30 mouse cellular contexts compared by ENCODE assay signal in genomic region chr1:159254906-159255685, GRCm38 (mm10). TPM values are rescaled to one million over a fixed set of nuclear protein-coding genes. Genes with fewer than 3 reads are reported as not detected.
DNase-seq lines count a peak whose midpoint lies in the region; ATAC-seq and TF ChIP-seq lines count a peak whose summit lies in the region.
"Had no signal": no experiment of that assay in that cellular context is flagged by ENCODE, and none has a peak within 500 bp of the region (broad histone marks: within the 10 kb centered on the region; RNA-seq: fewer than 3 reads in every experiment).

No protein-coding gene starts in this region.

- H3K4me3 ChIP-seq in embryonic fibroblast, embryonic 13.5 days (ENCODE audit: insufficient read depth, low read length), result no peak overlapping the region
- no peak overlapping the region for H3K4me3 ChIP-seq in hindbrain, embryonic 16.5 days (ENCODE audit: low read length)
- H3K4me3 ChIP-seq: forebrain, embryonic 10.5 days; forebrain, embryonic 15.5 days; hindbrain, embryonic 10.5 days; layer of hippocampus, adult 2 months; limb, embryonic 12.5 days; liver, embryonic 15.5 days; midbrain, embryonic 13.5 days; neural tube, embryonic 15.5 days had no signal

- H3K36me3 ChIP-seq in hindbrain, embryonic 16.5 days (ENCODE audit: control insufficient read depth, insufficient read depth, low read length), result peaks cover 8% of the 10 kb centered on the region

- no peak for TF ChIP-seq CTCF in embryonic fibroblast, embryonic 13.5 days (IDR thresholded peaks at IDR 0.05; ENCODE audit: borderline replicate concordance, insufficient read depth, low read length)

- no peaks in the 10 kb centered on the region for H3K27me3 ChIP-seq in hindbrain, embryonic 16.5 days (replicated peaks; ENCODE audit: control insufficient read depth, insufficient read depth, low read length)
- H3K27me3 ChIP-seq: forebrain, embryonic 15.5 days; limb, embryonic 12.5 days; liver, embryonic 15.5 days; midbrain, embryonic 13.5 days; neural tube, embryonic 15.5 days had no signal

- no peaks in the 10 kb centered on the region for H3K9me3 ChIP-seq in hindbrain, embryonic 16.5 days (ENCODE audit: control insufficient read depth, low read length)
- H3K9me3 ChIP-seq: forebrain, embryonic 10.5 days; forebrain, embryonic 15.5 days; hindbrain, embryonic 10.5 days; limb, embryonic 12.5 days; liver, embryonic 15.5 days; midbrain, embryonic 13.5 days; neural tube, embryonic 15.5 days had no signal

- peak; percentile 39 for DNase-seq in adrenal gland, adult 2 months
- DNase-seq in adrenal gland, postnatal 14 days, result no peak
- DNase-seq in Muller cell, postnatal 12 days (ENCODE audit: inconsistent ontology term), result peak; percentile 58
- DNase-seq in layer of hippocampus, adult 9-11 months, result no peak
- no peak for DNase-seq in kidney, postnatal 36 days
- DNase-seq: adrenal gland, postnatal 36 days; cerebellum, adult 18-20 months; cerebellum, postnatal 10 days; heart, postnatal 14 days; kidney, adult 9 months; kidney, postnatal 14 days; layer of hippocampus, postnatal 36 days; lung, embryonic 14.5 days; retina, postnatal 1 day; right cerebral cortex, postnatal 14 days; spleen, adult 18-20 months; thymus, postnatal 14 days had no signal

- no peak overlapping the region for H3K9ac ChIP-seq in hindbrain, embryonic 16.5 days (ENCODE audit: low read depth, low read length)
- H3K9ac ChIP-seq: forebrain, embryonic 15.5 days; limb, embryonic 12.5 days; liver, embryonic 15.5 days; lung, embryonic 14.5 days; midbrain, embryonic 13.5 days; neural tube, embryonic 15.5 days had no signal

- H3K4me1 ChIP-seq in embryonic fibroblast, embryonic 13.5 days (ENCODE audit: control insufficient read depth, insufficient read depth, low read length), result peaks cover 5% of the 10 kb centered on the region; the same call in 1 of the 2 replicates
- H3K4me1 ChIP-seq in hindbrain, embryonic 16.5 days (ENCODE audit: control insufficient read depth, insufficient read depth, low read depth, low read length), result no peaks in the 10 kb centered on the region
- H3K4me1 ChIP-seq: forebrain, embryonic 10.5 days; forebrain, embryonic 15.5 days; hindbrain, embryonic 10.5 days; limb, embryonic 12.5 days; liver, embryonic 15.5 days; midbrain, embryonic 13.5 days; neural tube, embryonic 15.5 days had no signal

- H3K4me2 ChIP-seq in hindbrain, embryonic 16.5 days (ENCODE audit: low read length), result no peak overlapping the region
- H3K4me2 ChIP-seq: forebrain, embryonic 15.5 days; limb, embryonic 12.5 days; liver, embryonic 15.5 days; lung, embryonic 14.5 days; midbrain, embryonic 13.5 days; neural tube, embryonic 15.5 days had no signal

- peak overlapping the region; percentile 52 for H3K27ac ChIP-seq in embryonic fibroblast, embryonic 13.5 days (ENCODE audit: insufficient read depth, low read length)
- no peak overlapping the region for H3K27ac ChIP-seq in hindbrain, embryonic 16.5 days (ENCODE audit: low read depth, low read length)
- H3K27ac ChIP-seq: forebrain, embryonic 10.5 days; forebrain, embryonic 15.5 days; hindbrain, embryonic 10.5 days; hindbrain, postnatal 0 days; layer of hippocampus, adult 2 months; limb, embryonic 12.5 days; liver, embryonic 15.5 days; midbrain, embryonic 13.5 days; neural tube, embryonic 15.5 days had no signal

- ATAC-seq in megakaryocyte progenitor cell, adult 5-6 weeks (replicated peaks; ENCODE audit: poor library complexity), result peak; percentile 95
- ATAC-seq in hindbrain, embryonic 16.5 days, result no peak
- ATAC-seq: forebrain, embryonic 15.5 days; hindbrain, postnatal 0 days; intestine, postnatal 0 days; midbrain, embryonic 13.5 days had no signal

- WGBS in hindbrain, embryonic 16.5 days, result 88% methylated on average over 5 of the region's 5 CpGs

- TF ChIP-seq POLR2A in embryonic fibroblast, embryonic 13.5 days (IDR thresholded peaks at IDR 0.05; ENCODE audit: low read depth, low read length), result no peak

RNA-seq across cellular contexts. Expression of gene Cop1, which starts 23.0 kb away (rescaled TPM):
- total RNA-seq in adrenal gland, adult 2 months (2021), result 100 to 1,000 TPM; 134 to 184 TPM
- polyA plus RNA-seq in adrenal gland, adult 2 months (2012; rRNA removed), result 68.5 and 68.9 TPM in 2 replicates
- 142 and 148 TPM in 2 replicates for total RNA-seq in adrenal gland, postnatal 14 days (2021)
- polyA plus RNA-seq in embryonic fibroblast, embryonic 13.5 days (2011; ENCODE audit: insufficient read length, low read depth, missing spikeins), result 180 and 225 TPM in 2 replicates
- total RNA-seq in megakaryocyte progenitor cell, adult 5-6 weeks (2015), result 154 and 155 TPM in 2 replicates
- total RNA-seq in megakaryocyte progenitor cell, adult 5-6 weeks (2017), result 129 and 134 TPM in 2 replicates
- 12.7 and 17.4 TPM in 2 replicates for polyA plus RNA-seq in hindbrain, embryonic 16.5 days (2015; fragmentation: Nextera tagmentation; extraction: Ambion mirVana)

Comparison
In these comparisons a context has a peak if more than half of its experiments do, and no peak if none do; other contexts are left out.
1. DNase-seq: peak in adrenal gland, adult 2 months (single experiment) and Muller cell, postnatal 12 days (single experiment); none in adrenal gland, postnatal 14 days (single experiment), layer of hippocampus, adult 9-11 months (single experiment) and kidney, postnatal 36 days (0 of 2).